Mouse (Mus musculus) layer of hippocampus, adult 8-10 months (tissue): ENCODE data around the gene Spsb1. TPM values are rescaled to one million over a fixed set of nuclear protein-coding genes. Genes with fewer than 3 reads are reported as not detected.

Experiments
- DNase-seq, 2 experiments: peaks; one replicate each; pipeline ENCODE4 v3.0.0; 2022; ENCODE audit warnings: low spot score in 2 of 2
- total RNA-seq, 4 experiments: library from RNA; stranded (reverse); gene quantifications; 2 replicates each; pipeline ENCODE4 v1.2.4; 2022

The Spsb1 gene
- total RNA-seq, 4 experiments from 2014 or later = 19.4 to 41.1 (median 33.3) TPM

DNA sequence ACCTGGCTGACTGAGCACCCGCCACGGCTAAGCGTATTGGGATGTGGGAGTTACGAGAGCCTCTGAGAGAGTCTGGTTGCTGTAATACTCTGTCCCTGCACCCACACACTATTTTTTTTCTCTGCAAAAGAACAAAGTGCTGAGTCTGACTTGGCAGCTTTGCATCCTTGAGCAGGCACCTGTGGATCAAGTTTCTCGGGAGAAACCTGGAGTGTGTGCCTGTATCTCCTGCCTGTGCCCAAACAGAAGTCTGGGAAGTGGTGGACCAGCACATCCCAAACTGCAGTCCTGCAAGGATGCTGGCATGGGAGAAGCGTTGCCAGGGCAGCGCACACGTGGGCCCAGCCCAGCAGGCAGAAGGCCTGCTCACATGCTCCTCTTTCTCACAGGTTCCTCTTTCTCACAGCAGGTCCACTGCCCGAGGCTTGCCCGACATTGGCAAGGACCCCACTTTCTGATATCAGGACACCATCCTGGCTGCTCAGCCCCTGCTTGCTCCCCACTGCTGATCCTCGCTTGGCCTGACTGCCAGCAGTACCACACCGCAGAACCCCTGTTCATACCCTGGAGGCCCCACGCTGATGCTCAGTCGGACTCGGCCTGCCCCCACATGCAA is 36.3 kb downstream of the Spsb1 start:
- DNase-seq = peak in 1 of 2 experiments; percentile 57

GRCm38 (mm10) chr4:149916831-149917230 is 38.0 kb downstream of the Spsb1 start:
- DNase-seq = no peak

GRCm38 (mm10) chr4:149913709-149914370 is 41.0 kb downstream of the Spsb1 start:
- DNase-seq = no peak

DNA sequence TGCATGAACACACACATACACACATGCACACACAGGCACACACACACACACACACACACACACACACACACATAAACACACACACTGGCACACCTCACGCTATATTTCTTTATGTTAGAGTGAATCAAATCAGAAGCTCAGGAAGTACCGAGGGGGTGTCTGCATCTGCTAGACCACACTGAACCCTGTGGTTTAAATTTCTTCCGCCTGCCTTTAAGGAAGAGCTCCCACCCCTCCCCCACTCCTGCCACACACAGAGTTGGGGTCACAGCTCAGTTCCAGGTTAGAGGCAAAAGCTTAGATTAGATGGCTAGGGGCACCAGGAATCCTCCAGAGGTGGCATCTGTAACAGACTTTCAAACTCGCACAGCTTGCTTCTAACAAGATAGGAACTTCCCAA is 42.4 kb downstream of the Spsb1 start:
- no peak for DNase-seq

- no peak for DNase-seq
Measured at GRCm38 (mm10) chr4:149910558-149910957, 44.3 kb downstream of the Spsb1 start.

GRCm38 (mm10) chr4:149909551-149909950 is 45.3 kb downstream of the Spsb1 start:
- DNase-seq = no peak

DNA sequence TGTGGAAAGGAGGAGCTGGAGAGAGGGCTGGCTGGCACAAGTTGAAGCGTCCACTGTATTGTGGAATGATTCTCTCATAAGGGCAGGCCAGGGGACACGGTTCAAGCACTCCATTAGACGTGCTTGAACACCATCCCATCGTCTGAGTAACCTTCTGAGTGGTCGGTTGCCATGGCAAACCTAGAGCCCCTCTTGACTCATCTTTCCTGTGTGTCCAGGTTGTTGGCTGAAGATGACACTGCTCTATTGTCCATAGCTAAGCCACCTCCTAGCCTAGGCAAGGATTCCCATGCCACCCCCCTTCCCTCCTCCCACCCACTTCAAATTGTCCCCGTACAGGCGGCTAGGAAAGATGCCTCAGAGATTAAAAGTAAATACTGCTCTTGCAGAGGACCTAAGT is 45.9 kb downstream of the Spsb1 start:
- DNase-seq = no peak

DNA sequence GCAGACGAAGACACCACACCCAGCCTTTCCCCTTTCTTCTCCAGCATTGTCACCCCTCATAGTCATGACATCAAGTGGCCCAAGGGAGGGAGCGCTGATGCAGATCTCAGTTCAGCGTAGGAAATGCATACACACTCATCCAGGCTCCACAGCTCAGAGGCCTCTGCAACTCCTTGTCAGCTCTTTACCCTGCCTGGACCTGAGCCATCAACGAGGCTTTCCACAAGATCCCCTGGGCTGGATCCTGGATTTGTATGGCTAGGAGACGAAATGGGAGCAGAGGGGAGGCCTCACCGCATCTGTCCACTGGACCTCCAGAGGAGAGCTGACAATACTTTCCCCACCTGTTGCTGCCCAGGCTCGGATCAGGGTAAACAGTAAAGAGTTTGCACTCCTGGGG is 47.2 kb downstream of the Spsb1 start:
- DNase-seq = no peak

- DNase-seq = no peak
Measured at GRCm38 (mm10) chr4:149906921-149907320, 47.9 kb downstream of the Spsb1 start.

- no peak for DNase-seq
Measured at GRCm38 (mm10) chr4:149905302-149905974, 49.4 kb downstream of the Spsb1 start.

DNA sequence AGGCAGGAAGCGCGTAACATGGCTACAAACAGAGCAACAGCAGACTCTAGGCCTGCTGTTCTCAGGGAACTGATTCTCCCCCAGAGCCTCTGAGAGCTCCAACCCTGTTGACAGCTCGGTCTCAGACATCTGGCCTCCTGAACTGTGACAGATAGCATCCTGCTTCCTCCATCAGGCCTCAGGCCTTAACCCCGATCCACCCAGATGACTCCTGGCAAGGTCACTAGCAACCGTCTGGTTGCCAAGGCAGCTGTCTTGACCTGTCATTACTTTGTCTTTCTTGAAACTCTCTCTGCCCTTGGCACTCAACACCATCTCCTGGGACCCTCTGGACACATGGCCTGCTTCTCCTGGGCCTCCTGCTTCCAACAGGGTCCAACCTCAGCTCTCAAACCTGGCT is 51.8 kb downstream of the Spsb1 start:
- DNase-seq = no peak

DNA sequence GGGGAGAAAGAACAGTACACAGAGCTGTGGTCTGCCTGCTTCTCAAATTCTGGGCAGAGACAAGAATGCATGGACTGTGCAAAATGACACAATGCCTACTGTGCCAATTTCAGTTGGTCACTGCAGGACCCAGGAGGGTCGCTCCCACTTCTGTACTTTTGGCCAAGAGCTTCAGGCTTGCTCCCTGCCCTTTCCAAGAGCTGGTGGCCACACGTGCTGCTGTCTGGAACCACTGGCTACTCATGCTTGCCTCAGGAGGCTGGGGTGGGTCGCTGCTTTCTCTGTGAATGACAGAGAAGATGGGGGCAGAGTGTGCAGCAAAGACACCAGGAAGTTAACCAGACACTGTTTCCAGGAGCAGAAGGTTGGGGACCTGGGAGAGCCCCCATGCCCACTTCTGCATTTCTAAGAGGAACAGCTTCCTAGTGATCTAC is 53.5 kb downstream of the Spsb1 start:
- DNase-seq = no peak

DNA sequence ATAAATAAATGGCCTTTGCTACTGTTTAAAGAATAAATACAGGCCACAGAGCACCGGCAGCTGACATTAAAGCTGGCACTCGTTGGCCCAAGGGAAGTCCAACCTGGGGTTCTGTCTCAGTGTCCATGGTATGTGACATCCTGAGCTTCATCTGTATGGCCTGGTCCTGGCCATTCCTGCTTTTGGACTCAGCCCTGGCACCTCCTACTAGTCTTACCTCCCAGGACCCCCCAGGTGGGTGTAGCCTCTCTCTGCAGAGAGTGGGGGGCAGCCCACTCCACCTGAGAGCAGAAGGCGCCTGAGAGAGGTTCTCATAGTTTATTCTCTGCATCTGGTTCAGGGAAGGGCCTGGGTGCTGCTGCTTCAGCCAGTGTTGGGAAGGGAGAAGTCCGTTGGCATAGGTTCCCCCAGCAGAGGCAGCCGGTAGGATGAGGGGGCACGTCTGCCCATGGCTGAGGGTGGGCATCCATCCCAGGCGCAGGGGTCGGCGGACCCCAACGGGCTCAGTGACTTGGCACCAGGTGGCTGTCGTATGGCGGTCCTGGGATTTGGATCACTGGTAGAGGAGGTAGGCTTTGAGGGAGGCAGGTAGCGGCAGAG is 57.1 kb downstream of the Spsb1 start:
- no peak for DNase-seq

DNA sequence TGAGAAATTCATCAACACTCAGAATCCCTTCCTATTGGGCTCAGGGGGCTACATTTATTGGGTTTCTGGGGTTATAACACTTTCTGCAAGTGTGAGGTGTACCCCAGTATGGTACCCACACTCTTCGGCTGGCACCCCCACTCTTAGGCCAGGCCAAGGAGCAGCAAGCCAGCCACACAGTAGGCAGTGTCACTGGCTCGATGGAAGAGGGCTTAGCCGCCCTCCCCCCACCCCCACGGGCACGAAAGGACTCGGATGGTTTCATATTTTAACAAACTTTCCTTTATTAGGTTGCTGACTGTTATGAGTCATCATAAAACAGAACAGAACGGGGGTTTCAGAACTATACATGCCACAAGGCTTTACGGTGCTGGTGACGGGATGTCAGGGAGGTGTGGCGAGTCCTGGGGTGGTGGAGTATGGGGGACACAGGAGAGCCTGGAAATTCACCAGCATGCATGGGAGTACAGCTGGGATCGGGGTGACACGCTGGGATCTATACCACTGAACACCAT is 58.8 kb downstream of the Spsb1 start:
- DNase-seq = no peak

GRCm38 (mm10) chr4:149895226-149895625 is 59.6 kb downstream of the Spsb1 start:
- DNase-seq = no peak

DNA sequence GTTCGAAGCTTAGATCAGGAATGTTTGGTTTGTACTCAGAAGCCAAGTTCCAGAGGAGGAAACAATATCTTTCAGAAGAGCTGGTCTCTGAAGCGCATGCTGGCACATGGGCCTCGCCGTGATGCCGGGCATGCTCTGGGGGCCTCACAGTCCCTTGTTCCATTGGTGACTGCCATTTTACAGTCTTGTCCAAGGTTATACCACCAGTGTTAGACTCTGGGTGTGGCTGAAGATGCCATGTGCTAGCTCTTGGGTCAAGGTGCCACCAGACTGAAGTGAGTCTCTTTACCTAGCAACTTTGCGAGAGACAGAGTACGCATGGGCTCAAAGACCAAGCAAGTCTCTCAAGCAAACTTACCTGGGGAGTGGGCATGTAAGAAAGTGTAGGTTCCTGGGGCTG is 60.5 kb downstream of the Spsb1 start:
- no peak for DNase-seq

GRCm38 (mm10) chr4:149893611-149894151 is 61.2 kb downstream of the Spsb1 start:
- no peak for DNase-seq

- DNase-seq = no peak
Measured at GRCm38 (mm10) chr4:149891172-149891960, 63.5 kb downstream of the Spsb1 start.

- no peak for DNase-seq
Measured at GRCm38 (mm10) chr4:149890551-149890950, 64.3 kb downstream of the Spsb1 start.

DNA sequence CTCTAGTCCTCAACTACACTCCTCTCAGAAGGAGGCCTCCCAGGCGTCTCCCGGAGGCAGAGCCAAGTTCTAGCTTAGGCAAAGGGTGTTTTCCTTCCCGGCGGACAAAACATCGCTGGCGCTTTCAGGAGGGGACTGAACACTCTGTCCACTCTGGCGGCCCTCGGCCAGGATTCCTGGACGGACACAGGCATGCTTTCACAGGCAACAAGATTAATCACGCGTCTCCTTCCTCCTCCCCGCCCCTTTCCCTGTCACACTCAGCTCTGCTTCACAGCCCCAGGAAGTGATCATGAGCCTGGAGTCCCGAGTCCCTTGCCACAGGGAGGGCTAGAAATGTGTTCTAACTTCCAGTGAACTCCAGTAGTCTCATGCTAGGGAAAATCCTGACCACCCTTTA is 65.0 kb downstream of the Spsb1 start:
- DNase-seq = peak; percentile 35 to 75
